Mouse (Mus musculus) cerebellum, adult 2 months (tissue): ENCODE data around the gene Dlgap4.

Experiments
- CTCF ChIP-seq: fragments of 200-500 bp; IDR thresholded peaks from 2 replicates; pipeline ENCODE4 v1.5.1; 2011; ENCODE audit warnings: low read depth, mild to moderate bottlenecking, control low read depth, low read length, moderate library complexity, borderline replicate concordance; ENCODE audit not compliant: insufficient read depth
- POLR2A ChIP-seq: fragments of 200-500 bp; IDR thresholded peaks from 2 replicates; pipeline ENCODE4 v1.6.1; 2011; ENCODE audit warnings: low read length, control low read depth, borderline replicate concordance; ENCODE audit not compliant: insufficient read depth

- TF ChIP-seq POLR2A: no peak
- no peak for TF ChIP-seq CTCF
Observed at GRCm38 (mm10) chr2:156690833-156691232, 77.3 kb downstream of the Dlgap4 start.
